Mouse (Mus musculus): ENCODE measurements around the gene Pdcd6. TPM values are rescaled to one million over a fixed set of nuclear protein-coding genes. Genes with fewer than 3 reads are reported as not detected.

Gene Pdcd6
- polyA plus RNA-seq, 1 experiment from 2014 or later: 82.5 TPM

DNA sequence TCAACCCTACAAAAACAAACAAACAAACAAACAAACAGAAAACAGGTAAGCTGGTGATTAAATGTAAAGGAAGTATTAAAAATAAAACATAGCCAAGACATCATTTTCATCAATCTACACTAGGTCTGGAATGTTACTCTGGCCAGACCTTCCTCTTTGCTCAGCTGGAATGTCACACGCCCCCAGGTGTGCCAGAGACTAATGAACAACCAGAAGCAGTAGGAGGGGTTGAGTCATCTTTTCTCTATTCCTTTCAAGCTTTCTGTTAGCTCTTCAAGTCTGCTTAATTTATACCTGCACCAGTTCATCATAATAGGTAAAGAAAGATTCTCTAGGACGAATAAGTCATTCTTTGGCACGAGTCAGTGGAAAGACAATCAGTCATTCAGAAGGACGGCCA lies 994 bp downstream of the Pdcd6 start:
- Histone ChIP-seq H3K27me3 (replicated peaks) (no peaks in the 10 kb centered on the region), H3K4me3 (peak overlapping the region; percentile 79), H3K27ac (replicated peaks) (peak overlapping the region; percentile 61; the same call in 1 of the 2 replicates), H3K4me2 (peak overlapping the region; percentile 87), H3K9me3 (no peaks in the 10 kb centered on the region), H3K4me1 (peaks cover 15% of the 10 kb centered on the region), H3K36me3 (peaks cover 51% of the 10 kb centered on the region), H3K9ac (peak overlapping the region; percentile 90)
- WGBS: 25% methylated on average over 4 of the region's 4 CpGs
- no peak for ATAC-seq (ENCODE audit: extremely low read depth, insufficient number of reproducible peaks, low FRiP score, low TSS enrichment)

DNA sequence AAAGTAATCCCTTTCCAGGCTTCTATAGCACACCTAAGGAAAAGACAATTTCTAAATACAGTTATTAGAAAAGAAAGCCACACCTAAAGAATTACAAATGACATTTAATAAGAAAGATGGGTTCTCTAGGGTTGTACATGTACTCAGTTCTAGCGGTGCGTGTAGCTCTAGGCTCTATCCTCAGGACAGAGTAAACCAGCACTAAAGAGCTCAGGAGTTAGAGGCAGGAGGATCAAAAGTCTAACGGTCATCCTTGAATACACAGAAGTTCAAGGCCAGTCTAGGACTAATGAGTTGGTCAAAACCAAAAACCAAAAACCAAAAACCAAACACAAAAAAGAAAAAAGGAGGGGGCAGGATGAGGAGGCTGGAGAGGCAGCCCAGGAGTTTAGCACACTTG lies 2.8 kb downstream of the Pdcd6 start:
- H3K4me1 ChIP-seq: peaks cover 15% of the 10 kb centered on the region
- H3K9me3 ChIP-seq: no peaks in the 10 kb centered on the region
- H3K27me3 ChIP-seq (replicated peaks): no peaks in the 10 kb centered on the region
- WGBS: 93% methylated on average over 3 of the region's 3 CpGs
- peaks cover 50% of the 10 kb centered on the region for H3K36me3 ChIP-seq
- no peak for ATAC-seq (ENCODE audit: extremely low read depth, insufficient number of reproducible peaks, low FRiP score, low TSS enrichment)
- no peak overlapping the region for H3K4me2 ChIP-seq
- no peak overlapping the region for H3K9ac ChIP-seq
- H3K4me3 ChIP-seq: no peak overlapping the region
- H3K27ac ChIP-seq (replicated peaks): no peak overlapping the region

DNA sequence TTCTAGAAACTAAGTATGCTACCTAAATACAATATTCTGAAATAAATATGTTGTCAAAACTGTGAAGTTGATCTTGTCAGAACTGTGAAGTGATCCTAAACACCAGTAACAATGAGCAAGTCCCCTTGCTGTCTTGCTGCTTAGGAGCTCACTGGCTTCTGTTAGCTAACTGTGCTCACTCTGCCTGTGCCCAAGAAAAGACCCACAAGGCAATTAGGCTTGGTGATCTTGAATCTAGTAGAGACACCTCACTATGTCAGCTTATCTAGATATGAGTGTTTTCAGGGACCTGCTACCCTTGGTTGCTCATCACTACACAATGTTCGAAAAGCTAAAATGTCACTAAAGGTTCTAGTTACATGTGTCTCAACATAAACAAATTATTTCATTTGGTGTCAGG lies 11.6 kb downstream of the Pdcd6 start:
- H3K27me3 ChIP-seq (replicated peaks): no peaks in the 10 kb centered on the region
- 100% methylated on average over 1 of the region's 1 CpGs for WGBS
- no peaks in the 10 kb centered on the region for H3K4me1 ChIP-seq
- H3K4me3 ChIP-seq: no peak overlapping the region
- H3K27ac ChIP-seq (replicated peaks): no peak overlapping the region
- peaks cover 86% of the 10 kb centered on the region for H3K36me3 ChIP-seq
- ATAC-seq (ENCODE audit: extremely low read depth, insufficient number of reproducible peaks, low FRiP score, low TSS enrichment): no peak
- no peak overlapping the region for H3K9ac ChIP-seq
- no peak overlapping the region for H3K4me2 ChIP-seq
- no peaks in the 10 kb centered on the region for H3K9me3 ChIP-seq

DNA sequence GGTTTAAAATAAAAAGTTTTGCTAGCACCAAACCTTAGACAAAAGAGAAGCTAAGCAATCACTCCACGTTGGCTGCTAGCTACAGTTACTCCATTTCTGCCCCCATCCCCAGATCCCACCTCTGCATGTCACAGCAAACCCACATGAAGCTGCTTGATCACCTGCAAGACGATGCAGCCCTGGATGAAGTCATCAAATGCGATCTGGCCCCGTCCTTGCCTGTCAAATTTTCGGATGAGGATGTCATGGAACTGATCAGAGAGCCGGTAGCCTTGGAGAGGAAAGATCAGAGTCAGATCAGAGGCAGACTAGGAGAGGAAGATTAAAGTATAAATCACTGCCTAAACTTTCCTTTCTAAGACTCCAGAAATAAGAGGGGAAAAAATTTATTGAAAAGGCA lies 12.0 kb downstream of the Pdcd6 start:
- Histone ChIP-seq H3K4me1 (no peaks in the 10 kb centered on the region), H3K36me3 (peaks cover 82% of the 10 kb centered on the region), H3K4me2 (no peak overlapping the region), H3K27ac (replicated peaks) (no peak overlapping the region), H3K27me3 (replicated peaks) (no peaks in the 10 kb centered on the region), H3K9me3 (no peaks in the 10 kb centered on the region), H3K9ac (no peak overlapping the region), H3K4me3 (no peak overlapping the region)
- 87% methylated on average over 6 of the region's 6 CpGs for WGBS
- no peak for ATAC-seq (ENCODE audit: extremely low read depth, insufficient number of reproducible peaks, low FRiP score, low TSS enrichment)

DNA sequence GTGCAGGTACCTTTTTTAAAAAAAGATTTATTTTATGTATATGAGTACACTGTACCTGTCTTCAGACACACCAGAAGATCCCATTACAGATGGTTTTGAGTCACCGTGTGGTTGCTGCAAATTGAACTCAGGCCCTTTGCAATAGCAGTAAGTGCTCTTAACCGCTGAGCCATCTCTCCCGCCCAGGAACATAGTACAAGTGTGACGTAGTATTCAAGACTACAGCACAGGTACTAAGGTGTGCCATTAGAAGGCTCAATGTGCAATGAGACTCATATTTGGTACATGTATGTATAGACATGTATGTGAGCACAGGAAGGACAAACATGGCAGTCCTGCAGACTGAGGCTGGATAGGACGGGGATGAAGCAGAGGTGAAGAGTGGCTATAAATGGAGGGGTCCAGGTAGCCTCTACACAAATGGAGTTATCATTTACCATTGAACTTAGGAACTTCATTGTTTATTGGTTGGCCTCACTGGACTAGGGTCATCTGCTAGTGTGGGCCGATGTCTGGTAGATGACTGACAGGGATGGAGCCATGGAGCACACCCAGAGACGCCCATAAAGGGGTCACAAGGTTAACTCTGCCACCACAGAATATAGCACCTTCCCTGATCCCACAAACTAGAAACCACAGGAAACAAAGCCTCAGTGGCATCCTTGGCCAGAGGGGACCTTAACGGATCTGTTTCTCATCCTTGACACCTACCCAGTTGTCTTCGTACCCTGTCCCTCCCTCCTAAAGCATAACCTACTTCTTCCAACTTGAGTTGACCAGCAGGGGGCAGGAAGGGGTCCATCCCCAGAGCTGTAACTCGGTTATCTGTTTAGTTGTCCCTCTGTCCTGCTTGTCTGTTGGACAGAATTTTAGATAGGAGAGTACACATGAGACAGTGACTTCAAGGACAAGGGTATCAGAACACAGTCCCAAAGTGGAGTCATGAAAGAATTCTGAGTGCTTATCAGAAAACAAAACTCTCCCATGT lies 15.0 kb downstream of the Pdcd6 start:
- Histone ChIP-seq H3K4me2 (no peak overlapping the region), H3K4me3 (no peak overlapping the region), H3K9me3 (no peaks in the 10 kb centered on the region), H3K36me3 (peaks cover 53% of the 10 kb centered on the region), H3K27ac (replicated peaks) (no peak overlapping the region), H3K9ac (no peak overlapping the region), H3K27me3 (replicated peaks) (no peaks in the 10 kb centered on the region), H3K4me1 (no peaks in the 10 kb centered on the region)
- ATAC-seq (ENCODE audit: extremely low read depth, insufficient number of reproducible peaks, low FRiP score, low TSS enrichment): no peak
- WGBS: 77% methylated on average over 10 of the region's 10 CpGs

DNA sequence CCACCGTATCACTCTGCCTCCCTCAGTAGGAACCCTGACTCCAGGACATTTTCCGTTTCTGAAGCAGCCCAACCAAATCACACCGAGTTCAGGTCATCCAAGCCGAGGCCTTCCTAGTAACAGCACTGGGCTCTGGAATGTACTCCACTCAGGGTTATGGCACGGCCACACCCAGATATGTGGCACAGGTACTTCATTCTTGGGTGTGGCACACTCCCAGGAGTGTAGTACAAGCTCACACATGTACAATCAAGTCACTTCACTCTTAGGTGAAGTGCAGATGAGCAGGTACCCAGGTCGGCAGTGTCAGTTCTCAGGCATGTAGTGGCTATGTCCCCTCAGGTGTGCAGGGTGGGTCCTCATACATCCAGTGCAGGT lies 15.8 kb downstream of the Pdcd6 start:
- H3K9ac ChIP-seq: no peak overlapping the region
- H3K27me3 ChIP-seq (replicated peaks): no peaks in the 10 kb centered on the region
- no peak overlapping the region for H3K4me2 ChIP-seq
- H3K27ac ChIP-seq (replicated peaks): no peak overlapping the region
- no peak overlapping the region for H3K4me3 ChIP-seq
- H3K36me3 ChIP-seq: peaks cover 46% of the 10 kb centered on the region
- H3K9me3 ChIP-seq: no peaks in the 10 kb centered on the region
- no peaks in the 10 kb centered on the region for H3K4me1 ChIP-seq
- 67% methylated on average over 6 of the region's 6 CpGs for WGBS
- ATAC-seq (ENCODE audit: extremely low read depth, insufficient number of reproducible peaks, low FRiP score, low TSS enrichment): no peak

DNA sequence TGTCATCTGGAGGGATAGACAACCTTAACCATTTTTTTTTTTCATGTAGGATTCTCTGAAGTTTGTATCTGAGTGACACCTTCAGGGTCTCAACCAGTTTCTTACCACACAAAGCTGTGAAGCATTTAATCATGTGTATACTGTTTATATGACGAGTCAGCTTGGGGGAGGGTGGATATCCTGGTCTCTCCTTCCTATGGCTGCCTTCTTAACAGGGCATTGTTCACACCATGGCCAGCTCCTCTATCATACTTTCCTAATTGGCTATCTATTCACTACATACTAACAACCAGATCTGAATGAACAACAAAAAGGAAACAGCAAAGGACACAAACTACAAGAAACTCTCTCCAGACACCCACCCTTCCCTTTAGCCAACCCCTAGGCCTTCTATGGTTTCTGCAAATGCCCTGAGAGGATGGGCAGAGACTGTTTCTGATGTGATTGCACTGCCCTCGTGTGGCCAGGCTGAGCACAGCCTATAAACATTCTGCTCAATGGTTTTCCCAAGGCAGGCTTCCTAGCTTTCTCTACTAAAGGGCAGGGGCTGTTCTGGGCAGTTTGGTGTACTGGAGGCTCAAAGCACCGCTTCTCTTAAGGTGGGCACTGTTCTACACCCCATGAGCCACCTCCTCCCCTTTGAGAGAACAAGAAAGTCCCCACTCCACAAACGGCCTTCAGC lies 16.3 kb downstream of the Pdcd6 start:
- 34% methylated on average over 4 of the region's 4 CpGs for WGBS
- Histone ChIP-seq H3K9ac (no peak overlapping the region), H3K4me1 (no peaks in the 10 kb centered on the region), H3K4me2 (no peak overlapping the region), H3K9me3 (no peaks in the 10 kb centered on the region), H3K4me3 (no peak overlapping the region), H3K27me3 (replicated peaks) (no peaks in the 10 kb centered on the region), H3K27ac (replicated peaks) (no peak overlapping the region), H3K36me3 (peaks cover 41% of the 10 kb centered on the region)
- no peak for ATAC-seq (ENCODE audit: extremely low read depth, insufficient number of reproducible peaks, low FRiP score, low TSS enrichment)

DNA sequence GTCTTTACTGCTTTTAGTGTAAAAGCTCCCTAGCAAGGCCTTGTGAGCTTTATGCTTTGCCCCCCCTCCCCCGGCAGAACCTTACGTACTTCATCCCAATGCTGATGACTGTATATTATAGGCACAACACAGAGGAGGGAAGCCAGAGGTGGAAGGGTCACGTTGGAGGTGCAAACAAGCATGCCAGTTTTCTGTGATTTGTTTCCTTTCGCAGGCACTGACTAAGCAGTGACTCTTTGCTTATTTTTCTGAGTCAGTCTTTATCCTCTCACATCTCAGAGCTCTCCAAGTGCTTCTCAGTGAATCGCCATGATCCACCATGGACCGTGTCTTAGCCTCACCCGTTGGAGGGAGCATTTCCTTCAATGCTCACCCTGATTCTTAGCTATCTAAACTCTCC lies 21.0 kb downstream of the Pdcd6 start:
- ATAC-seq (ENCODE audit: extremely low read depth, insufficient number of reproducible peaks, low FRiP score, low TSS enrichment): no peak
- WGBS: 61% methylated on average over 7 of the region's 7 CpGs

DNA sequence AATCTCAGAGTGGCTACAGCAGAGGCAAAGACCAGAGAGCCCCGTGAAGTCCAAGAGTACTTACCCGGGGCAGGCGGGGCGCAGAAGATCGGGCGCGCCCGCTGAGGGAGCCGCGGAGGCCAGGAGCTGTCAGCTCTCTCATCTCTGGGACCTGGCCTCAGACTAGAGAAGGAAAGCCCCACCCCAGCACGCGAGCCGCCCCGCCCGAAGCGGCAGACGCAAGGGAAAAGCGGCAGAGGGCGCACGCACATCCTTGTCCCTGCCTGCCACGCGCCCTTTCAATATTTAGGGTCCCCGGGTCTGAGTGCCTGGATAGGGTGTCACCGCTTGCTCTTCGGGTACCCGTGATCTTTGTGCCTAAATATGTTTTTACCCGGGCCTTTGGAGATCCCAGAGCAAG lies 25.2 kb downstream of the Pdcd6 start, which contains the start of gene Ahrr:
TSS of gene Ahrr (minus strand) at position 165 of the 400 bp plus-strand sequence.
- ATAC-seq (ENCODE audit: extremely low read depth, insufficient number of reproducible peaks, low FRiP score, low TSS enrichment): no peak
- Histone ChIP-seq H3K9me3 (no peaks in the 10 kb centered on the region), H3K36me3 (no peaks in the 10 kb centered on the region), H3K4me1 (no peaks in the 10 kb centered on the region), H3K9ac (peak within 1 kb of the TSS; percentile 55), H3K27me3 (replicated peaks) (peaks cover 36% of the 10 kb centered on the region), H3K27ac (replicated peaks) (no peak within 1 kb of the TSS), H3K4me3 (peak within 1 kb of the TSS; percentile 39), H3K4me2 (peak within 1 kb of the TSS; percentile 66)
- whole genome bisulfite sequencing: under 1% methylated on average over 27 of the region's 27 CpGs

More for the DNA sequence above, 21.0 kb downstream of the Pdcd6 start:
- Histone ChIP-seq H3K27ac (replicated peaks) (no peak overlapping the region), H3K9ac (no peak overlapping the region), H3K36me3 (no peaks in the 10 kb centered on the region), H3K9me3 (no peaks in the 10 kb centered on the region), H3K4me1 (no peaks in the 10 kb centered on the region), H3K4me3 (no peak overlapping the region), H3K4me2 (no peak overlapping the region), H3K27me3 (replicated peaks) (peaks cover 29% of the 10 kb centered on the region)

DNA sequence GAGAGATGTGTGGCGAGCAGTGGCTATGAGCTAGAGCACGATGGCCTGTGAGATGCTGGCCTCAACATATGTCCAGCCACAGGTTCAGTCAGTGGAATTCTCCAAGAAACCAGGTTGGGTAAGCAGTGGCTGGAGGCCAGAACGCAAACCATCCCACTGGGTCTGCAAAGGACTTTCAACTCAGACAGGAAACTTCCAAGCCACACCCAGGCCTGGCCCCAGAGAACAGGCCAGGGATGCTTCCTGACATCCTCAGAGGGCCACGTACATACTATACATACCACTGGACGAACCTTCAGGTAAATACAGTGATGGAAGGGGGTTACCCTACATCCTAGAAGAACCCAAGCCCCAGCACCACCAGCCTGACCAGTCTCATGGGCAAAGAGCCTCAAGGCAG lies 27.7 kb downstream of the Pdcd6 start:
- no peak overlapping the region for H3K27ac ChIP-seq (replicated peaks)
- H3K9me3 ChIP-seq: no peaks in the 10 kb centered on the region
- H3K36me3 ChIP-seq: no peaks in the 10 kb centered on the region
- ATAC-seq (ENCODE audit: extremely low read depth, insufficient number of reproducible peaks, low FRiP score, low TSS enrichment): no peak
- no peaks in the 10 kb centered on the region for H3K4me1 ChIP-seq
- H3K4me2 ChIP-seq: no peak overlapping the region
- H3K27me3 ChIP-seq (replicated peaks): peaks cover 36% of the 10 kb centered on the region
- H3K9ac ChIP-seq: no peak overlapping the region
- 70% methylated on average over 5 of the region's 5 CpGs for WGBS
- no peak overlapping the region for H3K4me3 ChIP-seq

DNA sequence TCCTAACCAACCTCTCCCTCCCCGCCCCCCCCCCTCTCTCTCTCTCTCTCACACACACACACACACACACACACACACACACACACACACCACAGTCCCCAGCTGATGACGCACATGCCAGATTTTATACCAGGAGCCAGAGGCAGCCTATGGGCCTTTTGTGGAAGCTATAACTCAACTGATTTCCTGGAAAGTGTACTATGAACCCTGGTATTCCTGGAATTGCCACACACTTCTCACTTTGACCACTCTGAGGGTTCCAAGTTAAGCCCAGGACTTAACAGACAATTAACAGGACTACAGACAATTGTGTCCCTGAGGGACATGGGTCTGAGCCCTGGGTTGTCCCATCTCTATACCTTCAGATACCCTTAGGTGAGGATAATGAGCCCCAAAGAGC lies 35.1 kb downstream of the Pdcd6 start:
- Histone ChIP-seq H3K36me3 (no peaks in the 10 kb centered on the region), H3K4me3 (no peak overlapping the region), H3K9ac (no peak overlapping the region), H3K4me1 (no peaks in the 10 kb centered on the region), H3K27ac (replicated peaks) (no peak overlapping the region), H3K4me2 (no peak overlapping the region), H3K9me3 (no peaks in the 10 kb centered on the region), H3K27me3 (replicated peaks) (no peaks in the 10 kb centered on the region)
- ATAC-seq (ENCODE audit: extremely low read depth, insufficient number of reproducible peaks, low FRiP score, low TSS enrichment): no peak
- WGBS: 53% methylated on average over 1 of the region's 2 CpGs

Data from heart, embryonic 13.5 days (tissue).